In the genomic region with DNA sequence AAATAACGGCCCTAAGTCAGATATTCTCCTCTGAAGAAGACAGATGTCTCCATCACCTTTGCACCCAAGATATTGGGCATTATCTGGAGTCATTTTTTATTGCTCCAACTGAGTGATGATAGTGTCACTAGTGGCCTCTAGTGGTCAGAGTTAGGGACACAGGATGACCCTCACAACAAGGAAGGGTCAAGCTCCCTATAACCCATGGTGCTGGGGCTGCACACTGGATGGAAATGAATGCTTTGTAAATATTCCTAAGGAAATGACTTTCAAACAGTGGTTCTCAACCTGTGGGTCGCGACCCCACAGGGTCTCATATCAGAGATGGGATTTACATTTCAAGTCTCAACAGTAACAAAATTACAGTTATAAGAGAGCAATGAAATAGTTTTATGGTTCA, we compare ENCODE assay signal across 12 mouse cellular contexts. TPM values are rescaled to one million over a fixed set of nuclear protein-coding genes. Genes with fewer than 3 reads are reported as not detected.
DNase-seq lines count a peak whose midpoint lies in the region; ATAC-seq and TF ChIP-seq lines count a peak whose summit lies in the region.
"Had no signal": no experiment of that assay in that cellular context is flagged by ENCODE, and none has a peak within 500 bp of the region (broad histone marks: within the 10 kb centered on the region; RNA-seq: fewer than 3 reads in every experiment).

No protein-coding gene starts in this region.

- TF ChIP-seq POLR2A in brain, embryonic 14.5 days (IDR thresholded peaks at IDR 0.05; ENCODE audit: borderline replicate concordance, extremely low read depth, insufficient read depth, insufficient read length, poor library complexity, severe bottlenecking): no peak

- peak; percentile 21 for DNase-seq in gastrocnemius, adult 18-20 months (ENCODE audit: low spot score)
- DNase-seq in gastrocnemius, postnatal 10 days: no peak
- DNase-seq in midbrain, embryonic 14.5 days: peak; percentile 26
- no peak for DNase-seq in midbrain, embryonic 10.5 days (ENCODE audit: low spot score)
- DNase-seq in brain, embryonic 14.5 days (ENCODE audit: low read depth): no peak
- DNase-seq in stomach, postnatal 0 days (ENCODE audit: low spot score): no peak
- no peak for DNase-seq in neural tube, embryonic 10.5 days (ENCODE audit: extremely low spot score, low spot score)
- no peak for DNase-seq in cerebellum, adult 11-12 months
- DNase-seq: thymus, postnatal 14 days had no signal

- WGBS in midbrain, embryonic 14.5 days: 53% methylated on average over 3 of the region's 3 CpGs
- 51% methylated on average over 3 of the region's 3 CpGs for WGBS in midbrain, embryonic 10.5 days
- WGBS in stomach, postnatal 0 days: 36% methylated on average over 3 of the region's 3 CpGs

- H3K36me3 ChIP-seq in midbrain, embryonic 14.5 days (ENCODE audit: control insufficient read depth, insufficient read depth, low read length): no peaks in the 10 kb centered on the region
- no peaks in the 10 kb centered on the region for H3K36me3 ChIP-seq in midbrain, embryonic 10.5 days
- H3K36me3 ChIP-seq in stomach, postnatal 0 days (ENCODE audit: control insufficient read depth, insufficient read depth, low read length): no peaks in the 10 kb centered on the region
- H3K36me3 ChIP-seq: hindbrain, embryonic 15.5 days had no signal

- no peak overlapping the region for H3K27ac ChIP-seq in midbrain, embryonic 14.5 days (replicated peaks; ENCODE audit: low read depth, low read length)
- no peak overlapping the region for H3K27ac ChIP-seq in midbrain, embryonic 10.5 days (replicated peaks)
- H3K27ac ChIP-seq in stomach, postnatal 0 days (replicated peaks): no peak overlapping the region
- H3K27ac ChIP-seq: hindbrain, embryonic 15.5 days had no signal

- H3K9me3 ChIP-seq in midbrain, embryonic 14.5 days (ENCODE audit: control insufficient read depth, low read length): 0 out of 2 replicates have a peak, but pooled peaks cover 3% of the 10 kb centered on the region
- H3K9me3 ChIP-seq in midbrain, embryonic 10.5 days (replicated peaks): no peaks in the 10 kb centered on the region
- no peaks in the 10 kb centered on the region for H3K9me3 ChIP-seq in stomach, postnatal 0 days (ENCODE audit: control insufficient read depth, low read length)
- H3K9me3 ChIP-seq: hindbrain, embryonic 15.5 days had no signal

- H3K4me1 ChIP-seq in midbrain, embryonic 14.5 days (ENCODE audit: control insufficient read depth, insufficient read depth, low read length): no peaks in the 10 kb centered on the region
- H3K4me1 ChIP-seq in midbrain, embryonic 10.5 days: peaks cover 9% of the 10 kb centered on the region
- H3K4me1 ChIP-seq in stomach, postnatal 0 days (replicated peaks; ENCODE audit: control insufficient read depth, insufficient read depth): no peaks in the 10 kb centered on the region
- H3K4me1 ChIP-seq: hindbrain, embryonic 15.5 days had no signal

- peak; percentile 49; the same call in 1 of the 2 replicates for TF ChIP-seq CTCF in brain, embryonic 14.5 days (IDR thresholded peaks at IDR 0.05; ENCODE audit: borderline replicate concordance, extremely low read depth, insufficient read depth, insufficient read length)
- TF ChIP-seq CTCF in stomach, postnatal 0 days (IDR thresholded peaks at IDR 0.05; ENCODE audit: low read depth): peak; percentile 74

- no peak for TF ChIP-seq EP300 in stomach, postnatal 0 days (optimal IDR thresholded peaks at IDR 0.05)

- H3K4me2 ChIP-seq in midbrain, embryonic 14.5 days (ENCODE audit: low read length): no peak overlapping the region
- H3K4me2 ChIP-seq in stomach, postnatal 0 days (replicated peaks; ENCODE audit: low read depth): no peak overlapping the region
- H3K4me2 ChIP-seq: hindbrain, embryonic 15.5 days had no signal

- H3K27me3 ChIP-seq in midbrain, embryonic 14.5 days (ENCODE audit: control insufficient read depth, insufficient read depth, low read length): no peaks in the 10 kb centered on the region
- no peaks in the 10 kb centered on the region for H3K27me3 ChIP-seq in midbrain, embryonic 10.5 days (ENCODE audit: low read depth, poor library complexity, severe bottlenecking)
- no peaks in the 10 kb centered on the region for H3K27me3 ChIP-seq in stomach, postnatal 0 days (ENCODE audit: control insufficient read depth, insufficient read depth, low read length)
- H3K27me3 ChIP-seq: hindbrain, embryonic 15.5 days; Patski had no signal

- H3K4me3 ChIP-seq in midbrain, embryonic 14.5 days (replicated peaks; ENCODE audit: low read depth, low read length): no peak overlapping the region
- H3K4me3 ChIP-seq in midbrain, embryonic 10.5 days: no peak overlapping the region
- H3K4me3 ChIP-seq in stomach, postnatal 0 days (ENCODE audit: low read depth, low read length): no peak overlapping the region
- H3K4me3 ChIP-seq: hindbrain, embryonic 15.5 days had no signal

- ATAC-seq in midbrain, embryonic 14.5 days (ENCODE audit: low FRiP score, low TSS enrichment): no peak
- no peak for ATAC-seq in stomach, postnatal 0 days (ENCODE audit: low FRiP score, low TSS enrichment)
- ATAC-seq: Patski had no signal

- H3K9ac ChIP-seq in midbrain, embryonic 14.5 days (replicated peaks; ENCODE audit: low read length): no peak overlapping the region
- no peak overlapping the region for H3K9ac ChIP-seq in stomach, postnatal 0 days (ENCODE audit: low read length)
- H3K9ac ChIP-seq: hindbrain, embryonic 15.5 days had no signal

RNA-seq across cellular contexts. Expression of a gene that starts 31.7 kb away (rescaled TPM):
- total RNA-seq in gastrocnemius, adult 18-20 months (2021): not detected
- under 1 TPM in 1 of 2 experiments, not detected in 1; 0.16 TPM for total RNA-seq in gastrocnemius, postnatal 10 days (2021)
- not detected in 2 replicates for polyA plus RNA-seq in midbrain, embryonic 14.5 days (2014; fragmentation: Nextera tagmentation; extraction: Ambion mirVana)
- not detected in 2 replicates for polyA plus RNA-seq in midbrain, embryonic 10.5 days (2016; fragmentation: Nextera tagmentation; extraction: Ambion mirVana)
- polyA plus RNA-seq in brain, embryonic 14.5 days (2012; rRNA removed): 0.19 TPM in 1 of 2 replicates, not detected in the other
- 0.10 TPM in 1 of 2 replicates, not detected in the other for polyA plus RNA-seq in stomach, postnatal 0 days (2015; fragmentation: Nextera tagmentation; extraction: Ambion mirVana)
- total RNA-seq: left cerebral cortex, adult 18-20 months had no signal
- polyA plus RNA-seq: hindbrain, embryonic 15.5 days; Patski had no signal

Comparison
In these comparisons a context has a peak if more than half of its experiments do, and no peak if none do; other contexts are left out.
1. DNase-seq: peak in gastrocnemius, adult 18-20 months (single experiment) and midbrain, embryonic 14.5 days (single experiment); none in gastrocnemius, postnatal 10 days (single experiment), midbrain, embryonic 10.5 days (single experiment), brain, embryonic 14.5 days (single experiment), stomach, postnatal 0 days (single experiment), neural tube, embryonic 10.5 days (single experiment) and cerebellum, adult 11-12 months (single experiment).